Mouse (Mus musculus) cerebellum, adult 2 months (tissue): ENCODE results near the gene Shprh.

Experiments
- CTCF ChIP-seq: fragments of 200-500 bp; IDR thresholded peaks from 2 replicates; pipeline ENCODE4 v1.5.1; 2011; ENCODE audit warnings: low read depth, mild to moderate bottlenecking, control low read depth, low read length, moderate library complexity, borderline replicate concordance; ENCODE audit not compliant: insufficient read depth
- POLR2A ChIP-seq: fragments of 200-500 bp; IDR thresholded peaks from 2 replicates; pipeline ENCODE4 v1.6.1; 2011; ENCODE audit warnings: low read length, control low read depth, borderline replicate concordance; ENCODE audit not compliant: insufficient read depth

- TF ChIP-seq POLR2A (no peak), CTCF (no peak)
Measured at GRCm38 (mm10) chr10:11121781-11122180, 27.4 kb upstream of the Shprh start.
